Mouse (Mus musculus) embryo, embryonic 9.5 days (tissue): ENCODE measurements at regions not wholly inside any gene's neighbourhood (a gene's known extent, or its start where the extent isn't known, plus 50 kb on each side); places are given as distances from the start of the nearest gene placed in this dataset.

Experiments used
- DNase-seq: peaks from one replicate; pipeline ENCODE4 v3.0.0-alpha.2; 2017; ENCODE audit errors: extremely low spot score

DNA sequence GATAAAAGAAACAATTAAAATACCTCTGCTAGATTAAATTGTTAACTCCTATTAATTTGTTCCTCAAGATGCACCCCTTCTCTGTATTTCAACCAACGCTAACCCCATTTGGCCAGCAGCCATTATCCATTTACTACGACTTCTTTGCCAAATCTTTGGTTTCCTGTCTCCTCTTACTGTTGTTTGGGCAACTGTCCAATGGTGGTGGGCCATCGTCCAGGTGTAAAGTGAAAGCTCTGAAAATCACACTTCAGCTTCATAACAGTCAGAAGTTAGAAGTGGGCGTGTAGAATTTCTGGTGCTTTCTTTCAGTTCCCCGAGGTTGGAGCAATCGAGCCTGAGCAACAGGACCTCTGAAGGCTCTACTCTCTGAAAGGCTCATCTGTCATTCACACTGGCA lies 66.8 kb upstream of the Zbtb20 start:
- no peak for DNase-seq

- DNase-seq: no peak
These were observed 68.1 kb upstream of the Zbtb20 start for GRCm38 (mm10) chr16:42807536-42807935.

DNA sequence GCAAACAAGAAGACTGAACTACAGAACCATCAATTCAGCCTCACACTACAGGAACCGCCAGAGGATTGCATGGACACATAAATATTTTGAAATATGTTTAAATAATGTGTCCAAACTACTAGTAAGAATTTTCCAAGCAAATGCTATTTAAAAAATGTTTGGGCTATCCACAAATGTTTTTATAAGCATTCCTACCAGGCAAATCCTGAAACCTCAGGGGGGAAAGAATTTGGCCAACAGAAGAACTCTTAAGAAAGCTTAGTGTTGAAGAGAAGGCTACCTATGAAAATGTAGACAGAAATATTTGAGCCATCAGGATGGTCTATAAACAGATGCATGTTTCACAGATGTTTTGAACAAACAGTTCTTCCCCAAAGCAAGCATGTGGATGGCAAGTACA lies 72.1 kb upstream of the Zbtb20 start:
- no peak for DNase-seq

DNA sequence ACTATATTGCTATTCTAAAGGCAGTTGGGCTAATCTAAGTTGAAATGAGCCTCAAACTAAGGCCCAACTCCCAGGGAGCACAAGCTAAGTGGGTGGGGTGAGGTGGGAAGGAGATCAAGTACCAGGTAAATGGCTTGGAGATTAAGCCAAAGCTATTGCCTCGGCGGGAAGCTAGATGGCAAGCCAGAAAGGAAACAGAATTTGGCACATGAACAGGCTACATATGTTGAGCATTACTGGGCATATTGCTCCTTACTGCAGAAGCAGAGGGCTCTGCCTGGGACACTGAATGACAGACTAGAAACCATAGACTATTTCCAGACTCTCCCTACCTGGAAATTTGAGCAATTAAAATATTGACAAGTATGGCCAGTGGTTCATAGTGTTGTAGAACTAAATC lies 83.1 kb upstream of the Zbtb20 start:
- no peak for DNase-seq

GRCm38 (mm10) chr16:42784712-42785111 lies 91.0 kb upstream of the Zbtb20 start:
- DNase-seq: no peak

DNA sequence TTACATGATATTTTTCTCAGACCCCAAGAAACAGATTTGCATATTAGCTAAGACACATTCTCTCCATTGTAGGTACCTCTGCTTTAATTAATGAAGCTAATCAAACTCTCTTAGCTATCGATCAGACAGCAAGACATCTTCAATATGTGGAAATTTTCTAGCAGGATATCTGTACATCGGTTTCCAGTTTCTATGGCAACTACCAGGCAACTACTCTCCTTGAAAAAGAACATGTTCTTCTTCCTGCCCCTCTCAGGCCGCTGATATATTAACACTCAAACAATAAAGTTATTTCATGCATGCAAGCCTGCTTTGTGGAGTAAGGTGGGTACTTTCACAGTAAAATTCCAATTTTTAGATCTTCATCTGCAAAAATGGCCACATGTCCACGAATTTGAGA lies 91.7 kb upstream of the Zbtb20 start:
- no peak for DNase-seq

DNA sequence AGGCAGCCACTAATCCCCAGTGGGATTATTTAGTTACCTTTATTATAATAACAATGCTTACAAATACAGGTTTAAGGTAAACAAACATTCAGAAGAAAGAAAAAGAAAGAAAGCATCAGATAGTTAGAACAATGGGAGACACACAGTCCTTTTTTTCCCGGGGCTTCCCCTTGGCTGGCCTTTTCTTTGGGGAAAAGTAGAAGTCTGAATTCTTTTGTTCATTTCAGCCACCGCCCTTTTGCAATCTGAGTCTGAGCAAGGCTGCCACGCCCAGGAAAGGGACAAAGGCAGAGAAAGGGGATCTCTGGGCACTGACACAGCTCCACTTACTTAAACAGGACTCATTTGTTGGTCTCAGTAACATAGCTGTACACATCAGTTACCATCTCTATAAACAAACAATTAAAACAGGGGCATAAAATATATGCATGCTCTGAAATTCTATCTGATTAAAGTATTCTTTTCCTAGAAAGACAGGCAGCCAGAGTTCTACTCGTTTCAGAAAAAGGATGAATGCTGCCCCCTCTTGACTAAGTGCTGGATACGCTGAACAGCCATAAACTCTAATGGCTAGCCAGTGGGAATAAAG lies 93.5 kb upstream of the Zbtb20 start:
- DNase-seq: peak; percentile 79

GRCm38 (mm10) chr16:42781096-42782071 lies 94.3 kb upstream of the Zbtb20 start:
- peak; percentile 84 for DNase-seq

GRCm38 (mm10) chr16:42779957-42780356 lies 95.7 kb upstream of the Zbtb20 start:
- no peak for DNase-seq

DNA sequence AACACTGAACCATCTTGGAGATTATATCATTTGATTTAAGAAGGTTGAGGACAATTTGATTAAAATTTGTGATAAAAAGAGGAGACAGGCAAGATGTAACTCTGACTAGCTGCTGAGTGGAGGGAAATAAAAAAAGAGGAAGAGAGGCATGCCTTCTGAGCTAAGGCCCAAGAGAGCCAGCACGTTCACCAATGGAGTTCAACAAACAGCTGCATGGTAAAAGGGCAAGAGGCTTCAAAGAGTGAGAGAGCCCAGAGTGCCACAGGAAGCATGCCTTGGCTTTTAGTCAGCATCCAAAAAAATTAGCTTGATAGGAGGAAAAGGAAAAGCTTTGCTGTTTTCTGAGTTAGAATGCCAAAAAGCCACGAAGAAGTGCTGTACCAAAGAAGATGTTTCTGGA lies 103.0 kb upstream of the Zbtb20 start:
- no peak for DNase-seq

DNA sequence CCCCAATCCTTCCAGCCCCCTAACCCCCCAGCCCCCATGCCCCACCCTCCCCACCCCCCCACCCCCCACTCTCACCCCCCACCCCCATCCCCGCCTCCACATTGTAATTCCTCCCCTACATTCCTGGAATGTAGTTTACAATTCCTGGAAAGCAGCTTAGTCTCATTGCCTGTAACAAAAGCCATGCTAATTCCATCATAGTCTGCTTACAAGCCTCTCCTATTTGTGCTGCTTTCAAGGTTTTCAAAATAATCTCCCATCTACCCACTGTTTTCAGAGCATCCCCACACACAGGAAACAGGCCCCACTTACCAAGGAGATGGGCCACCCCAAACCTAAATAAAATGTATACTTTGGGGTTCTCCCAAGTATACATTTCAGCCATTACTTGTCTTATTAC lies 105.5 kb upstream of the Zbtb20 start:
- no peak for DNase-seq

- no peak for DNase-seq
These were observed 127.0 kb upstream of the Zbtb20 start for GRCm38 (mm10) chr16:42748681-42749080.

DNA sequence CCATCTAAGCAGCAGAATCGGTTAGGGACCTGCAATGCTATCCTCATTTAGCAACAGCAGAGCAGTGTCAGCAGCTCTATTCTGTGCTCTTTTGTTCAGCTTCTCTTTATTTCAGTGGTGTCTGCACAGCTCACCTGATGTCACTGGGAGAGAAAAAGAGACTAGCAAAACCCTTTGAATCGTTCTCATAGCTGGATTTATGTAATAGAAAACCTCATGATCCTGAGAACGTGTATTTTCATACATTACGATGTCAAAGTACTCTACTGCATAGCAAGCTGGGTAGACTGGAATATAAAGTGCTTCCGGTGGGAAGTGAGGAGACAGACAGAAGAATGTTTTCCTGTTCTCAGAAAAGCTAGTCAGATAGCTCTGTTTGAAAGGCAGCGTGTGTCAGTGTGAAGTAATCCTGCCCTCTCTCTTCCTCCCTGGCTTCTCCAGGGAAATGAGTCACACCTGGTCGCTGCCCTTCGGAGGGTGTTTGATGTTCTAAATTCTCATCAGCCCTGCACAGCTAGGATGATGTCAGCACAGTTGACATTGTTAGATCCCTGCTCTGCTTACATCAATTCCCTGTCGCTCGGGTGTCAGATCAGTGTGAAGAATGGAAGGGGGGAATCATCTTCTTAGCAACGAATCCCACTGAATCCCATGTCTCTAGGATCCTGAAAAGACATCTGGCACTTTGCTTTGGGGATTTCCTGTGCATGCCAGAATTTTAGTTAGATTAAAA lies 129.6 kb upstream of the Zbtb20 start:
- peak; percentile 2 for DNase-seq

DNA sequence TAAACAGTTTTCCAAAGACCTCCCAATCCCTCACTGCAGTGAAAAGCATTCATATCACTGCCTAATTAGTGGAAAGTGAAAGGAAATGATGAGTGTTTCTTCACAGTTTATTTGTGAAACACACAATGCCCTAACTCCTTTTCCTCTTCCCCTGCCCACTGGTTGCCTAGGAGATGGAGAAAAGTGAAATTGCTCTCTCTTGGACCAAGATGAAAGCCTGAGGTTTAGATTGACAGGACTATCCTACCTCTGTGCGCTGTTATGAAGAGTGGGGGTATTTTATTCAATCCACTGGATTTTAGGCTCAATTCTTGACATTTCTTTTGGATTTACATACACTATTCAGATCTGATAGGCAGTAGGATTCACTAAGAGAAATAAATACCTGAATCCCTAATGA lies 132.1 kb upstream of the Zbtb20 start:
- DNase-seq: no peak

DNA sequence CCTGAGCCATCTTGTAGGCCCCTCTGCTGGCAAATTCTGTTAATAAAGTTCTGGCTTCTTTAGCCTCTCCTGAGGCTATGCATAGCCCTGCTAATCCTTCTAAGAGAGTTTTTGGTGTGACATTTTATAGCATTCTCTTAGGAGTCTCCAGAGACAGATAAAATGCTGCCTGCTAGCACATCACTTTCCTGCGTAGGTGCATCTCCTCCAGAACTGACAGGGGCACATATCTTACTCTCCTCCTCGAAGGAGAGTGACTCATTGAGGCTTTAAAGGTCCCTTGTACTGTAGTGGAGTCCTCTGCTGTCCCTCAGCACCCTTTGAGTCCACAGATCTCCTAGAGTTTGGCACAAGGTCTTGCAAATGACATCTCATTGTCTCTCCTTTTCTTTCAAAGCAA lies 132.6 kb upstream of the Zbtb20 start:
- no peak for DNase-seq

GRCm38 (mm10) chr16:42727826-42728225 lies 147.9 kb upstream of the Zbtb20 start:
- DNase-seq: no peak

DNA sequence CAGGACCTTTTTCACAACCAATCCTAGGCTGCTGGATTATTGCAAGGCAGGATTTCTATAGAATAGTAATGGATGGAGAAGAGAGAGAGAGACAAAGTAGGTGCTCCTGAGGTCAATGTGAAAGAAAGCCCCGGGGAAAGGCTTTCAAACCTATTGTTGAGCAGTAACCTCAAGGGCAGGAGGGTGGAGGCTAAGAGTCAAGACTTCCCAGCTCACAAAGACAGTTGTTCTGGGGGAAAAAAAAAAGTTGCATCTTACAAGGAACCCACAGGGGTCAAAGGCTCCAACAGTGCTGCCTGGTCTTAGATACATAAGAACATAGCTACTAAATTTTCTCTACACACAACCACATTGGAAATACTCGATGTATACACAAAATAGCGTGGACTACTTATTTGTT lies 155.8 kb upstream of the Zbtb20 start:
- no peak for DNase-seq

- DNase-seq: no peak
These were observed 157.2 kb upstream of the Zbtb20 start for GRCm38 (mm10) chr16:42718452-42718851.

- DNase-seq: peak; percentile 35
These were observed 157.8 kb upstream of the Zbtb20 start for GRCm38 (mm10) chr16:42717828-42718412.

GRCm38 (mm10) chr16:42717075-42717827 lies 158.4 kb upstream of the Zbtb20 start:
- DNase-seq: peak; percentile 15

DNA sequence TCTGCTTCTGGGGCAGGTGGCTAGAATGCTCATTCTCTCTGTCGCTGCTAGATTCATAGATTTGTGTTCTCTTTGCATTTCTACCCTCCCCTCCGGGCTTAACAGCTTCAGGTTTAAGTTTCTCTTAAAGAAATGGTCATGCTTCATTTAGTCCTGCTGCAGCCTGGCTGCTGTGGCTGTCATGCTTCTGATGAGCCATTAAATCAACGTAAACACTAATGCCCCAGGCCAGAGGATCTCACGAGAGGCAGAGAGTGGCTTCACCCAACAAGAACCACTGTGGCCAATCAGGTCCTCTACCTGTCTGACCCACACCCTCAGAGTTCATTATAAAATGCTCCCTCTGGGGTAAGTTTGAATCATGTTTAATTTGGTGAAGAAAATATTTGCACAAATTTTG lies 173.0 kb upstream of the Zbtb20 start:
- no peak for DNase-seq
